Mouse (Mus musculus): ENCODE measurements around the gene Olfr765. TPM values are rescaled to one million over a fixed set of nuclear protein-coding genes. Genes with fewer than 3 reads are reported as not detected.
A peak's percentile ranks its signal among the peaks of the same experiment; 100 is the strongest.
"Not testable (repeated sequence)": the region's sequence is repeated elsewhere in the genome, so short reads cannot be mapped to it uniquely, and the experiment has no call there.

The Olfr765 gene
- total and polyA plus RNA-seq, 2 experiments from 2014 or later, result not detected

- peak; percentile 10; the same call in 1 of the 2 replicates for TF ChIP-seq CTCF (IDR thresholded peaks at IDR 0.05; ENCODE audit: low read depth)
- Histone ChIP-seq H3K27ac (ENCODE audit: low read depth, low read length) (no peak overlapping the region), H3K36me3 (ENCODE audit: insufficient read depth) (no peaks in the 10 kb centered on the region), H3K9ac (no peak overlapping the region), H3K9me3 (ENCODE audit: low read length) (no peaks in the 10 kb centered on the region), H3K4me1 (ENCODE audit: insufficient read depth) (no peaks in the 10 kb centered on the region), H3K4me3 (ENCODE audit: low read depth, low read length) (no peak overlapping the region), H3K27me3 (ENCODE audit: insufficient read depth, low read length) (no peaks in the 10 kb centered on the region), H3K4me2 (ENCODE audit: low read depth) (no peak overlapping the region)
- ATAC-seq (no peak), DNase-seq (no peak)
Measured at GRCm38 (mm10) chr10:129023319-129023718, 26.5 kb downstream of the Olfr765 start.

- Histone ChIP-seq H3K9ac (no peak overlapping the region), H3K4me2 (ENCODE audit: low read depth) (no peak overlapping the region)
- no peak for TF ChIP-seq CTCF (IDR thresholded peaks at IDR 0.05; ENCODE audit: low read depth)
Measured at GRCm38 (mm10) chr10:129014477-129014876, 35.3 kb downstream of the Olfr765 start.

DNA sequence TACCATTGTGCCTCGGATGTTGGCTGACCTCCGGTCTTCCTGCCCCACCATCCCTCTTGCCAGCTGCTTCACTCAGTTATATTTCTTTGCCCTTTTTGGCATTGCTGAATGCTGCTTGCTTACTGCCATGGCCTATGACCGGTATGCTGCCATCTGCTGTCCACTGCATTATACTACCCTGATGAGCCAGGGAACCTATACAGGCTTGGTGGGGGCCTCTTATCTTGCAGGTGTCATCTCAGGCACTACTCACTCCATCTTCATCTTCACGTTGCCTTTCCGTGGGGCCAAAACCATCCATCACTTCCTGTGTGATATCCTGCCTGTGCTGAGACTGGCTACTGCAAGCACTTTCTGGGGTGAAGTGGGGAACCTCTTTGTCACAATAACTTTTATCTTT lies 38.3 kb downstream of the Olfr765 start:
- not testable (repeated sequence) for DNase-seq, ATAC-seq

More at GRCm38 (mm10) chr10:129014477-129014876, 35.3 kb downstream of the Olfr765 start:
- Histone ChIP-seq H3K4me3 (ENCODE audit: low read depth, low read length) (no peak overlapping the region), H3K4me1 (ENCODE audit: insufficient read depth) (no peaks in the 10 kb centered on the region), H3K36me3 (ENCODE audit: insufficient read depth) (no peaks in the 10 kb centered on the region), H3K9me3 (ENCODE audit: low read length) (no peaks in the 10 kb centered on the region), H3K27me3 (ENCODE audit: insufficient read depth, low read length) (no peaks in the 10 kb centered on the region), H3K27ac (ENCODE audit: low read depth, low read length) (no peak overlapping the region)
- ATAC-seq (no peak), DNase-seq (no peak)

DNA sequence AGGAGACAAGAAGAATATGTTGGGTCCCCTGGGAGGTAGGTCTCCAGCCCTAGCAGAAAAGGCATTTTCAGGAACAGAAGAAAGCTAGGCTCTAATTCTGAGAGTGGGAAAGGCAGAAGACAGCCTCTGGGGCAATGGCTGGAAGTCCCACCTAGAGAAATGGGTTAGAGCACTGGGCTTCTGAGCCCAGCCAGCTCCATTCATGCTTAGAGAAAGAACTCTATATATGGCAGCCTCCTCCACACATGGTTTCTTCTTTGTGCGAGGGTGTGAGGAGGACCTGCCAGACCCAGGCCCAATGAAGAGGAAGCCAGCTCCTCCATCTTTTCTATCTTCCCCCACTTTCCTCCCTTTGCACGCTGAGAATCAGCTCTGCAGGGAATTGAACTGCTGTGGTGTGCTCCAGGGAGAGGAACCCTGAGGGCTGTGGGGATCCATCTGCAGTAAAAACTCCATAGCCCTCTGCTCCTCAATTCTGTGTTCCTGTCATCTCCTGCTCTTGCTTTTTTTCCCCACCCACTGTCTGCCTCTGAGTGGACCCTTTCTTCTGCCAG lies 39.4 kb downstream of the Olfr765 start, which contains the start of gene Olfr763:
Olfr763 (plus strand) TSS at position 504 of the 554 bp plus-strand sequence.
- Histone ChIP-seq H3K4me3 (ENCODE audit: low read depth, low read length) (no peak within 1 kb of the TSS), H3K27ac (ENCODE audit: low read depth, low read length) (no peak within 1 kb of the TSS), H3K4me2 (ENCODE audit: low read depth) (no peak within 1 kb of the TSS), H3K27me3 (ENCODE audit: insufficient read depth, low read length) (no peaks in the 10 kb centered on the region), H3K4me1 (ENCODE audit: insufficient read depth) (no peaks in the 10 kb centered on the region), H3K36me3 (ENCODE audit: insufficient read depth) (no peaks in the 10 kb centered on the region), H3K9me3 (ENCODE audit: low read length) (no peaks in the 10 kb centered on the region), H3K9ac (no peak within 1 kb of the TSS)
- ATAC-seq (no peak), DNase-seq (no peak)
- TF ChIP-seq CTCF (IDR thresholded peaks at IDR 0.05; ENCODE audit: low read depth), result no peak
- WGBS, result 66% methylated on average over 2 of the region's 2 CpGs

More for the DNA sequence above, 38.3 kb downstream of the Olfr765 start:
- not testable (repeated sequence) for H3K4me1 ChIP-seq (ENCODE audit: insufficient read depth); H3K4me2 ChIP-seq (ENCODE audit: low read depth); H3K9me3 ChIP-seq (ENCODE audit: low read length); H3K36me3 ChIP-seq (ENCODE audit: insufficient read depth); H3K27me3 ChIP-seq (ENCODE audit: insufficient read depth, low read length); H3K27ac ChIP-seq (ENCODE audit: low read depth, low read length); H3K4me3 ChIP-seq (ENCODE audit: low read depth, low read length); H3K9ac ChIP-seq
- WGBS, result 65% methylated on average over 2 of the region's 5 CpGs

- H3K9me3 ChIP-seq (ENCODE audit: low read length), result no peaks in the 10 kb centered on the region
- H3K4me3 ChIP-seq (ENCODE audit: low read depth, low read length), result no peak overlapping the region
- ATAC-seq (no peak), DNase-seq (no peak)
- no peak overlapping the region for H3K4me2 ChIP-seq (ENCODE audit: low read depth)
- H3K9ac ChIP-seq, result no peak overlapping the region
- H3K27me3 ChIP-seq (ENCODE audit: insufficient read depth, low read length), result no peaks in the 10 kb centered on the region
- no peaks in the 10 kb centered on the region for H3K36me3 ChIP-seq (ENCODE audit: insufficient read depth)
- WGBS, result 72% methylated on average over 14 of the region's 14 CpGs
- H3K27ac ChIP-seq (ENCODE audit: low read depth, low read length), result no peak overlapping the region
- TF ChIP-seq CTCF (IDR thresholded peaks at IDR 0.05; ENCODE audit: low read depth), result no peak
- no peaks in the 10 kb centered on the region for H3K4me1 ChIP-seq (ENCODE audit: insufficient read depth)
Measured at GRCm38 (mm10) chr10:129004032-129004920, 45.5 kb downstream of the Olfr765 start.

- 79% methylated on average over 4 of the region's 4 CpGs for WGBS
- no peak overlapping the region for H3K27ac ChIP-seq (ENCODE audit: low read depth, low read length)
- H3K9ac ChIP-seq, result no peak overlapping the region
- H3K4me3 ChIP-seq (ENCODE audit: low read depth, low read length), result no peak overlapping the region
- H3K36me3 ChIP-seq (ENCODE audit: insufficient read depth), result no peaks in the 10 kb centered on the region
- H3K27me3 ChIP-seq (ENCODE audit: insufficient read depth, low read length), result no peaks in the 10 kb centered on the region
- no peaks in the 10 kb centered on the region for H3K4me1 ChIP-seq (ENCODE audit: insufficient read depth)
- no peak for TF ChIP-seq CTCF (IDR thresholded peaks at IDR 0.05; ENCODE audit: low read depth)
- H3K9me3 ChIP-seq (ENCODE audit: low read length), result no peaks in the 10 kb centered on the region
- DNase-seq, result no peak
- H3K4me2 ChIP-seq (ENCODE audit: low read depth), result no peak overlapping the region
- no peak for ATAC-seq
Measured at GRCm38 (mm10) chr10:128996523-128997040, 53.2 kb downstream of the Olfr765 start.

DNA sequence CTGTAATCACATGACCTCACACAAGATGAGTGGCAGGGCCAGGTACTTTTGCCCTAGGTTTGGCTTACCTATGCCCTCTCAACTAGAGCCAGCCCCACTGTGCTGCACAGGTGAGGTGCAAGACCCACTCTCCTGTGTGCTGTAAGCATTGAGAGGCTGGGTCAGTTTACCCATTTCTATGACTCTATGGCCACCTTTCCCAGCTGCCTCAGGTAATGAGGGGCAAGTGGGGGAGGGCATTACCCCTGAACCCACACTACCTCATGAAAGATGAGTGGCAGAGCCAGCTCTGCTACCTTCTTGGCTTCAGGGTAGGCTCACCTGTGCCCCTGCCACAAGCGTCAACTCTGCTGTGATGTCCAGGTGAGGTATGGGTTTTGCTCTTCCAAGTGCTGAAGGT lies 54.0 kb downstream of the Olfr765 start:
- 97% methylated on average over 1 of the region's 1 CpGs for WGBS
- no peak for DNase-seq
- Histone ChIP-seq H3K36me3 (ENCODE audit: insufficient read depth) (no peaks in the 10 kb centered on the region), H3K4me2 (ENCODE audit: low read depth) (no peak overlapping the region), H3K9me3 (ENCODE audit: low read length) (no peaks in the 10 kb centered on the region), H3K27me3 (ENCODE audit: insufficient read depth, low read length) (no peaks in the 10 kb centered on the region), H3K4me3 (ENCODE audit: low read depth, low read length) (no peak overlapping the region), H3K9ac (no peak overlapping the region), H3K4me1 (ENCODE audit: insufficient read depth) (no peaks in the 10 kb centered on the region), H3K27ac (ENCODE audit: low read depth, low read length) (no peak overlapping the region)
- ATAC-seq, result no peak
- TF ChIP-seq CTCF (IDR thresholded peaks at IDR 0.05; ENCODE audit: low read depth), result no peak

Other genes starting within 250 kb of the Olfr765 start
- gene Dnajc14, start 245.9 kb downstream of the Olfr765 start, total RNA-seq (2014; rRNA removed), result 39.6 and 45.7 TPM in 2 replicates
- 30.5 and 38.2 TPM in 2 replicates for gene Dnajc14, start 245.9 kb downstream of the Olfr765 start, polyA plus RNA-seq (2015; fragmentation: Nextera tagmentation; extraction: Ambion mirVana)
- gene Tmem198b, start 245.6 kb downstream of the Olfr765 start, total RNA-seq (2014; rRNA removed), result 9.5 and 12.9 TPM in 2 replicates
- 12.9 and 14.6 TPM in 2 replicates for gene Tmem198b, start 245.6 kb downstream of the Olfr765 start, polyA plus RNA-seq (2015; fragmentation: Nextera tagmentation; extraction: Ambion mirVana)
- 54.6 and 59.6 TPM in 2 replicates for gene Sarnp, start 232.7 kb downstream of the Olfr765 start, total RNA-seq (2014; rRNA removed)
- 146 and 167 TPM in 2 replicates for gene Sarnp, start 232.7 kb downstream of the Olfr765 start, polyA plus RNA-seq (2015; fragmentation: Nextera tagmentation; extraction: Ambion mirVana)
- 6.3 and 8.3 TPM in 2 replicates for gene Ormdl2, start 228.4 kb downstream of the Olfr765 start, total RNA-seq (2014; rRNA removed)
- 13.2 and 16.1 TPM in 2 replicates for gene Ormdl2, start 228.4 kb downstream of the Olfr765 start, polyA plus RNA-seq (2015; fragmentation: Nextera tagmentation; extraction: Ambion mirVana)
- 15.7 and 19.1 TPM in 2 replicates for gene Gdf11, start 158.3 kb downstream of the Olfr765 start, total RNA-seq (2014; rRNA removed)
- gene Gdf11, start 158.3 kb downstream of the Olfr765 start, polyA plus RNA-seq (2015; fragmentation: Nextera tagmentation; extraction: Ambion mirVana), result 4.3 and 6.7 TPM in 2 replicates
- 11.7 and 25.2 TPM in 2 replicates for gene Cd63, start 149.0 kb downstream of the Olfr765 start, total RNA-seq (2014; rRNA removed)
- 168 and 188 TPM in 2 replicates for gene Cd63, start 149.0 kb downstream of the Olfr765 start, polyA plus RNA-seq (2015; fragmentation: Nextera tagmentation; extraction: Ambion mirVana)
- gene Rdh5, start 127.1 kb downstream of the Olfr765 start, total RNA-seq (2014; rRNA removed), result 4.1 and 5.8 TPM in 2 replicates
- gene Rdh5, start 127.1 kb downstream of the Olfr765 start, polyA plus RNA-seq (2015; fragmentation: Nextera tagmentation; extraction: Ambion mirVana), result 6.9 and 10.2 TPM in 2 replicates
- gene Bloc1s1, start 126.0 kb downstream of the Olfr765 start, total RNA-seq (2014; rRNA removed), result 120 and 149 TPM in 2 replicates
- 246 and 305 TPM in 2 replicates for gene Bloc1s1, start 126.0 kb downstream of the Olfr765 start, polyA plus RNA-seq (2015; fragmentation: Nextera tagmentation; extraction: Ambion mirVana)
- 7.7 and 12.7 TPM in 2 replicates for gene Itga7, start 116.2 kb downstream of the Olfr765 start, total RNA-seq (2014; rRNA removed)
- gene Itga7, start 116.2 kb downstream of the Olfr765 start, polyA plus RNA-seq (2015; fragmentation: Nextera tagmentation; extraction: Ambion mirVana), result 5.8 and 7.7 TPM in 2 replicates
- not detected in 2 replicates for gene Mettl7b, start 89.0 kb downstream of the Olfr765 start, total RNA-seq (2014; rRNA removed)
- gene Mettl7b, start 89.0 kb downstream of the Olfr765 start, polyA plus RNA-seq (2015; fragmentation: Nextera tagmentation; extraction: Ambion mirVana), result not detected in 2 replicates
- not detected in 2 replicates for gene Olfr9, start 60.6 kb downstream of the Olfr765 start, total RNA-seq (2014; rRNA removed)
- not detected in 2 replicates for gene Olfr9, start 60.6 kb downstream of the Olfr765 start, polyA plus RNA-seq (2015; fragmentation: Nextera tagmentation; extraction: Ambion mirVana)
- gene Olfr763, start 39.2 kb downstream of the Olfr765 start, total RNA-seq (2014; rRNA removed), result not detected in 2 replicates
- not detected in 2 replicates for gene Olfr763, start 39.2 kb downstream of the Olfr765 start, polyA plus RNA-seq (2015; fragmentation: Nextera tagmentation; extraction: Ambion mirVana)
- not detected in 2 replicates for gene Olfr764-ps1, start 10.1 kb downstream of the Olfr765 start, total RNA-seq (2014; rRNA removed)
- not detected in 2 replicates for gene Olfr764-ps1, start 10.1 kb downstream of the Olfr765 start, polyA plus RNA-seq (2015; fragmentation: Nextera tagmentation; extraction: Ambion mirVana)
- not detected in 2 replicates for gene Olfr766-ps1, start 19.0 kb upstream of the Olfr765 start, total RNA-seq (2014; rRNA removed)
- not detected in 2 replicates for gene Olfr766-ps1, start 19.0 kb upstream of the Olfr765 start, polyA plus RNA-seq (2015; fragmentation: Nextera tagmentation; extraction: Ambion mirVana)
- gene Olfr767, start 32.9 kb upstream of the Olfr765 start, total RNA-seq (2014; rRNA removed), result not detected in 2 replicates
- not detected in 2 replicates for gene Olfr767, start 32.9 kb upstream of the Olfr765 start, polyA plus RNA-seq (2015; fragmentation: Nextera tagmentation; extraction: Ambion mirVana)
- gene Olfr768, start 49.4 kb upstream of the Olfr765 start, total RNA-seq (2014; rRNA removed), result not detected in 2 replicates
- not detected in 2 replicates for gene Olfr768, start 49.4 kb upstream of the Olfr765 start, polyA plus RNA-seq (2015; fragmentation: Nextera tagmentation; extraction: Ambion mirVana)
- gene Olfr769, start 67.9 kb upstream of the Olfr765 start, total RNA-seq (2014; rRNA removed), result not detected in 2 replicates
- not detected in 2 replicates for gene Olfr769, start 67.9 kb upstream of the Olfr765 start, polyA plus RNA-seq (2015; fragmentation: Nextera tagmentation; extraction: Ambion mirVana)
- not detected in 2 replicates for gene Olfr770, start 89.0 kb upstream of the Olfr765 start, total RNA-seq (2014; rRNA removed)
- gene Olfr770, start 89.0 kb upstream of the Olfr765 start, polyA plus RNA-seq (2015; fragmentation: Nextera tagmentation; extraction: Ambion mirVana), result not detected in 2 replicates
- not detected in 2 replicates for gene Olfr771, start 114.8 kb upstream of the Olfr765 start, total RNA-seq (2014; rRNA removed)
- not detected in 2 replicates for gene Olfr771, start 114.8 kb upstream of the Olfr765 start, polyA plus RNA-seq (2015; fragmentation: Nextera tagmentation; extraction: Ambion mirVana)
- not detected in 2 replicates for gene Olfr772, start 127.9 kb upstream of the Olfr765 start, total RNA-seq (2014; rRNA removed)
- not detected in 2 replicates for gene Olfr772, start 127.9 kb upstream of the Olfr765 start, polyA plus RNA-seq (2015; fragmentation: Nextera tagmentation; extraction: Ambion mirVana)
- gene Olfr773, start 137.4 kb upstream of the Olfr765 start, total RNA-seq (2014; rRNA removed), result not detected in 2 replicates
- not detected in 2 replicates for gene Olfr773, start 137.4 kb upstream of the Olfr765 start, polyA plus RNA-seq (2015; fragmentation: Nextera tagmentation; extraction: Ambion mirVana)
- gene Olfr774, start 186.2 kb upstream of the Olfr765 start, total RNA-seq (2014; rRNA removed), result not detected in 2 replicates
- gene Olfr774, start 186.2 kb upstream of the Olfr765 start, polyA plus RNA-seq (2015; fragmentation: Nextera tagmentation; extraction: Ambion mirVana), result not detected in 2 replicates
- not detected in 2 replicates for gene Olfr775, start 198.4 kb upstream of the Olfr765 start, total RNA-seq (2014; rRNA removed)
- gene Olfr775, start 198.4 kb upstream of the Olfr765 start, polyA plus RNA-seq (2015; fragmentation: Nextera tagmentation; extraction: Ambion mirVana), result not detected in 2 replicates
- not detected in 2 replicates for gene Olfr776, start 209.1 kb upstream of the Olfr765 start, total RNA-seq (2014; rRNA removed)
- not detected in 2 replicates for gene Olfr776, start 209.1 kb upstream of the Olfr765 start, polyA plus RNA-seq (2015; fragmentation: Nextera tagmentation; extraction: Ambion mirVana)
- not detected in 2 replicates for gene Olfr777, start 221.5 kb upstream of the Olfr765 start, total RNA-seq (2014; rRNA removed)
- not detected in 2 replicates for gene Olfr777, start 221.5 kb upstream of the Olfr765 start, polyA plus RNA-seq (2015; fragmentation: Nextera tagmentation; extraction: Ambion mirVana)